Mouse (Mus musculus) MEL (cell line): ENCODE data around the gene Snx18. TPM values are rescaled to one million over a fixed set of nuclear protein-coding genes. Genes with fewer than 3 reads are reported as not detected.

Experiments
- DNase-seq: peaks from one replicate; pipeline ENCODE4 v3.0.0; 2011; ENCODE audit warnings: low read depth, low spot score
- H3K27ac ChIP-seq: 2 replicates; pipeline ENCODE4 v1.5.1; 2012; ENCODE audit warnings: low read depth, mild to moderate bottlenecking, control low read depth, low read length, moderate library complexity; ENCODE audit not compliant: control insufficient read depth
- H3K27me3 ChIP-seq, 2 experiments: fragments of 150-350 bp in 1 of 2; sonication (generic) in 1 of 2; 2 replicates each; pipeline ENCODE4 v1.6.1; 2012; ENCODE audit warnings: low read length in 2 of 2, mild to moderate bottlenecking in 2 of 2, improper control_type of control experiment in 1 of 2, moderate library complexity in 1 of 2; ENCODE audit not compliant: insufficient read depth in 2 of 2, control insufficient read depth in 1 of 2
- H3K36me3 ChIP-seq, 2 experiments: 2 replicates each; pipeline ENCODE4 v1.6.1; 2012 to 2014; ENCODE audit warnings: low read length in 2 of 2, improper control_type of control experiment in 1 of 2, inconsistent platforms in 1 of 2, mild to moderate bottlenecking in 1 of 2; ENCODE audit not compliant: insufficient read depth in 2 of 2, control insufficient read depth in 1 of 2
- H3K4me1 ChIP-seq, 2 experiments: fragments of 150-350 bp in 1 of 2; sonication (generic) in 1 of 2; 2 replicates each; pipeline ENCODE4 v1.6.1; 2012; ENCODE audit warnings: low read length in 2 of 2, improper control_type of control experiment in 1 of 2, mild to moderate bottlenecking in 1 of 2; ENCODE audit not compliant: insufficient read depth in 2 of 2, control insufficient read depth in 1 of 2
- H3K4me3 ChIP-seq, 2 experiments: fragments of 150-350 bp in 1 of 2; sonication (generic) in 1 of 2; 2 replicates each; pipeline ENCODE4 v1.5.1; 2012; ENCODE audit warnings: low read depth in 2 of 2, low read length in 2 of 2, mild to moderate bottlenecking in 2 of 2, moderate library complexity in 2 of 2, control low read depth in 1 of 2, improper control_type of control experiment in 1 of 2; ENCODE audit not compliant: control insufficient read depth in 1 of 2, insufficient read depth in 1 of 2
- H3K79me2 ChIP-seq: 2 replicates; pipeline ENCODE4 v1.6.1; 2012; ENCODE audit warnings: mild to moderate bottlenecking, low read length, moderate library complexity; ENCODE audit not compliant: control insufficient read depth, poor library complexity, insufficient read depth
- H3K9ac ChIP-seq: 2 replicates; pipeline ENCODE4 v1.6.1; 2012; ENCODE audit warnings: low read depth, mild to moderate bottlenecking, control low read depth, low read length, moderate library complexity; ENCODE audit not compliant: control insufficient read depth, poor library complexity, severe bottlenecking
- H3K9me3 ChIP-seq: fragments of 150-350 bp; sonication (generic); replicated peaks from 2 replicates; pipeline ENCODE4 v1.6.1; 2012; ENCODE audit warnings: mild to moderate bottlenecking, low read length, improper control_type of control experiment, moderate library complexity; ENCODE audit not compliant: insufficient read depth
- E2F4 ChIP-seq: IDR thresholded peaks from 2 replicates; pipeline ENCODE4 v1.6.1; 2011; ENCODE audit warnings: low read depth, low read length, improper control_type of control experiment, borderline replicate concordance
- ETS1 ChIP-seq: IDR thresholded peaks from 2 replicates; pipeline ENCODE4 v1.6.1; 2012; ENCODE audit warnings: low read depth, mild to moderate bottlenecking, inconsistent platforms, low read length, improper control_type of control experiment, moderate library complexity
- GABPA ChIP-seq: IDR thresholded peaks from 2 replicates; pipeline ENCODE4 v1.6.1; 2012; ENCODE audit warnings: low read depth, mild to moderate bottlenecking, inconsistent platforms, low read length, improper control_type of control experiment, moderate library complexity
- HCFC1 ChIP-seq: IDR thresholded peaks from 2 replicates; pipeline ENCODE4 v1.6.1; 2012; ENCODE audit warnings: low read depth, mild to moderate bottlenecking, inconsistent platforms, low read length, improper control_type of control experiment, moderate library complexity
- JUND ChIP-seq: IDR thresholded peaks from 2 replicates; pipeline ENCODE4 v1.6.1; 2011; ENCODE audit warnings: low read depth, mild to moderate bottlenecking, improper control_type of control experiment, low read length
- MAFK ChIP-seq: IDR thresholded peaks from 2 replicates; pipeline ENCODE4 v1.6.1; 2011; ENCODE audit warnings: low read depth, mild to moderate bottlenecking, low read length, improper control_type of control experiment, borderline replicate concordance
- MAZ ChIP-seq: IDR thresholded peaks from 2 replicates; pipeline ENCODE4 v1.6.1; 2012; ENCODE audit warnings: low read depth, mild to moderate bottlenecking, inconsistent platforms, low read length, improper control_type of control experiment
- MYC ChIP-seq: IDR thresholded peaks from 2 replicates; pipeline ENCODE4 v1.6.1; 2011; ENCODE audit warnings: low read depth, mild to moderate bottlenecking, low read length, improper control_type of control experiment, moderate library complexity
- NELFE ChIP-seq: IDR thresholded peaks from 2 replicates; pipeline ENCODE4 v1.6.1; 2011; ENCODE audit warnings: low read depth, low read length, improper control_type of control experiment
- RAD21 ChIP-seq: IDR thresholded peaks from 2 replicates; pipeline ENCODE4 v1.6.1; 2011; ENCODE audit warnings: mild to moderate bottlenecking, low read depth, low read length, improper control_type of control experiment
- SIN3A ChIP-seq: IDR thresholded peaks from 2 replicates; pipeline ENCODE4 v1.6.1; 2012; ENCODE audit warnings: low read length, improper control_type of control experiment, inconsistent platforms
- SMC3 ChIP-seq: IDR thresholded peaks from 2 replicates; pipeline ENCODE4 v1.6.1; 2011; ENCODE audit warnings: low read depth, low read length, improper control_type of control experiment
- TAL1 ChIP-seq: IDR thresholded peaks from 2 replicates; pipeline ENCODE4 v1.6.1; 2012; ENCODE audit warnings: mild to moderate bottlenecking, inconsistent platforms, low read length, moderate library complexity, mixed read lengths
- TBP ChIP-seq: IDR thresholded peaks from 2 replicates; pipeline ENCODE4 v1.8.0; 2011; ENCODE audit warnings: low read depth, low read length, improper control_type of control experiment
- USF2 ChIP-seq, 2 experiments: IDR thresholded peaks; 2 replicates each; pipeline ENCODE4 v1.6.1; 2011 to 2012; ENCODE audit warnings: improper control_type of control experiment in 2 of 2, low read length in 2 of 2, borderline replicate concordance in 1 of 2, inconsistent platforms in 1 of 2, low read depth in 1 of 2, mild to moderate bottlenecking in 1 of 2; ENCODE audit not compliant: insufficient read depth in 1 of 2
- ZC3H11A ChIP-seq: IDR thresholded peaks from 2 replicates; pipeline ENCODE4 v1.6.1; 2012; ENCODE audit warnings: low read depth, mild to moderate bottlenecking, inconsistent platforms, low read length, improper control_type of control experiment
- ZKSCAN1 ChIP-seq: IDR thresholded peaks from 2 replicates; pipeline ENCODE4 v1.6.1; 2012; ENCODE audit warnings: low read depth, mild to moderate bottlenecking, inconsistent platforms, low read length, improper control_type of control experiment, moderate library complexity
- ZMIZ1 ChIP-seq: IDR thresholded peaks from 2 replicates; pipeline ENCODE4 v1.6.1; 2012; ENCODE audit warnings: low read depth, mild to moderate bottlenecking, inconsistent platforms, low read length, improper control_type of control experiment, moderate library complexity
- ZNF384 ChIP-seq: IDR thresholded peaks from 2 replicates; pipeline ENCODE4 v1.6.1; 2012; ENCODE audit warnings: low read depth, mild to moderate bottlenecking, inconsistent platforms, low read length, improper control_type of control experiment
- polyA plus RNA-seq, 2 experiments: library from polyadenylated mRNA; stranded (reverse) in 1 of 2; unstranded in 1 of 2; fragments of >175 nt in 1 of 2; fragments of >200 nt in 1 of 2; gene quantifications; 2 replicates each; pipeline versions ENCODE4 v1.2.1 to v1.2.4; 2012; ENCODE audit warnings: low replicate concordance in 2 of 2, low read depth in 1 of 2; ENCODE audit not compliant: insufficient read length in 2 of 2, insufficient read depth in 1 of 2, missing spikeins in 1 of 2
- total RNA-seq: library from RNA; depleted of rRNA; stranded (reverse); fragments of 300-350 nt; gene quantifications from 2 replicates; pipeline ENCODE4 v1.2.3, GENCODE M21; 2012

The Snx18 gene
- total and polyA plus RNA-seq, 3 experiments: 7.7 to 8.7 TPM; not detected in 1

DNA sequence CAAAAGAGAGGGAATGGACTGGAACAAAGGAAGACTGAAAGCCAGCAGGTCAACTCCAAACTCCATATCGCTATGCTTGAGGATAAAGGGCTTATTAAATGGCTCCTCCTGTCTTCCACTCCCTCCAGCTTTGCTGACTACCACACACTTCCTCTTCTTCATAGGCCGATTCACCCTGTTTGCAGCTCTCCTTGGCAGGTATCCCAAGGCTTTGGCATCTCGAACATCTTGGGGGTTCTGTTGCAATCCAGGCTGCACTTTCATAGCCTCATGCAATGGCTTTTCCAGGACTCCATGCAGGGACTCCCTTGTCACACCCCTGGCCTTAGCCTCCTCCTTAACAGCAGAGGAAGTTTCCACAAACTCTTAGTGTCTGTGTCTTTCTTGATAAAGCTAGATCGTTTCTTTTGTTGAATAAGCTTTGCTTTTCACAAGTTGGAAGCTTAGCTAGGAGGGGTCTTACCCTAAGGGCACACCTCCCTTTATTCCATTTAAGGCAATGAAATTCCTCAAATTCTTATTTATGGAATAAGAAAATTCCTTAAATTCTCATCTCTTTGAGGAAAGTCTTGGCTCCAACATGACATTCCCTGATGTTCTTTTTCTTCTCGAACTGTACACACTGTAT is 64.6 kb downstream of the Snx18 start:
- Histone ChIP-seq H3K27ac (no peak overlapping the region), H3K4me1 (no peaks in the 10 kb centered on the region)
- TF ChIP-seq MAFK (no peak), ZMIZ1 (no peak), NELFE (no peak), ZNF384 (no peak), E2F4 (no peak), MYC (no peak), SMC3 (no peak), GABPA (no peak), ZC3H11A (no peak), ETS1 (no peak), JUND (no peak), RAD21 (no peak), TBP (no peak), MAZ (no peak), TAL1 (no peak), ZKSCAN1 (no peak), SIN3A (no peak), USF2 (IDR thresholded peaks at IDR 0.05; ENCODE audit: borderline replicate concordance in 1 of 2, insufficient read depth in 1 of 2, low read depth in 1 of 2, low read length in 2 of 2) (no peak)
- TF ChIP-seq, all 39 proteins: peak for 0
- Histone ChIP-seq H3K9ac (no peak overlapping the region), H3K27me3 (no peaks in the 10 kb centered on the region), H3K36me3 (no peaks in the 10 kb centered on the region), H3K79me2 (no peaks in the 10 kb centered on the region), H3K4me3 (no peak overlapping the region), H3K9me3 (no peaks in the 10 kb centered on the region)
- DNase-seq: peak; percentile 10

- Histone ChIP-seq H3K9ac (no peak overlapping the region), H3K27ac (no peak overlapping the region), H3K36me3 (no peaks in the 10 kb centered on the region), H3K4me1 (no peaks in the 10 kb centered on the region), H3K27me3 (no peaks in the 10 kb centered on the region), H3K9me3 (no peaks in the 10 kb centered on the region), H3K79me2 (no peaks in the 10 kb centered on the region), H3K4me3 (no peak overlapping the region)
- no peak for DNase-seq
- TF ChIP-seq HCFC1: no peak
- TF ChIP-seq ZNF384: no peak
- TF ChIP-seq MAFK: no peak
These were observed 66.0 kb downstream of the Snx18 start for GRCm38 (mm10) chr13:113552341-113552740.
